Comparison of ENCODE assay signal across 24 mouse cellular contexts in the genomic region with DNA sequence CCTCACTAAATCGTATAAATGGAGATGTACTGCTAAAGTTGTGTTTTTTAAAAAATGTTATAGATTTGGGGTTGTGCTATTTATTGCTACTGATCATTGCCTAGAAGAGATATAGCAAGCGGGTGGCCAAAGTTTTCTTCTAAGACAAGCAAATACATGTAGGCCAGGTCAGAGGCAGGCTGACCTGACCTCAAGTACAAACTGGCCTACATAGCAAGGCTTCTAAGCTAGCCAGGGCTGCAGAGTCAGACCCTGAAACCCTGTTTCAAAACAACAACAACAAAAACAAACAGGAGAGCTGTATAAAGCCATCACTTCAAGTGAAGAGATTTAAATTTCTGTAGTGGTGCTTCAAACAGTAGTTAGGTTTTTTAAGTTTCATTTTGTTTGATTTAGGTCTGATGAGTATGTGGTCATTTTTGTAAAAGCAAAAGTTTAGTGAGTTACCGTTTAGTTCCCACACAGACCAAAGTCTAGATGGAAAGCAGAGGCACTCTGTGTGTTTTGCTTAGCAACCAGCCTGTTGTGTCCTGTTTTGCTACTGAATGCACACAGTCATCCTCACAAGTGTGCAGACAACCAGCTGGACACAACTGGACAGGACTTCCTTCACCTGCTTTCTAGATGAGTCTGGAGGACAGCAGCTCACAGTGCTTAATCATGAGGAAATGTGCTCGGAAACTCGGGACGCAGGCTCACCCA. TPM values are rescaled to one million over a fixed set of nuclear protein-coding genes. Genes with fewer than 3 reads are reported as not detected.
DNase-seq lines count a peak whose midpoint lies in the region; ATAC-seq and TF ChIP-seq lines count a peak whose summit lies in the region.
"Had no signal": no experiment of that assay in that cellular context is flagged by ENCODE, and none has a peak within 500 bp of the region (broad histone marks: within the 10 kb centered on the region; RNA-seq: fewer than 3 reads in every experiment).

No protein-coding gene starts in this region.

- H3K4me2 ChIP-seq in liver, embryonic 15.5 days = no peak overlapping the region
- H3K4me2 ChIP-seq: embryonic facial prominence, embryonic 13.5 days; hindbrain, embryonic 13.5 days had no signal

- no peak for TF ChIP-seq POLR2A in kidney, adult 2 months (IDR thresholded peaks at IDR 0.05; ENCODE audit: low read depth, low read length)
- TF ChIP-seq POLR2A in liver, adult 2 months (IDR thresholded peaks at IDR 0.05; ENCODE audit: extremely low read depth, insufficient read depth, low read length) = no peak

- H3K79me2 ChIP-seq in liver, adult 2 months (ENCODE audit: control insufficient read depth, insufficient read depth, low read length) = no peaks in the 10 kb centered on the region

- no peak overlapping the region; the same call in 1 of the 2 replicates for H3K27ac ChIP-seq in kidney, adult 2 months (ENCODE audit: insufficient read depth, low read depth, low read length)
- no peak overlapping the region for H3K27ac ChIP-seq in liver, adult 2 months (replicated peaks; ENCODE audit: insufficient read depth, low read depth, low read length)
- peak overlapping the region; percentile 77 for H3K27ac ChIP-seq in liver, embryonic 15.5 days (replicated peaks)
- H3K27ac ChIP-seq: embryonic facial prominence, embryonic 13.5 days; forebrain, embryonic 10.5 days; gastrocnemius, adult 2 months; heart, embryonic 10.5 days; hindbrain, embryonic 13.5 days had no signal

- ATAC-seq in liver, embryonic 15.5 days (ENCODE audit: insufficient read depth) = no peak
- ATAC-seq: activated CD4-positive, CD25-positive, alpha-beta regulatory T cell, adult 4 months; forebrain, embryonic 14.5 days; Patski had no signal

- no peaks in the 10 kb centered on the region for H3K4me1 ChIP-seq in kidney, adult 2 months (ENCODE audit: control insufficient read depth, insufficient read depth, low read length)
- H3K4me1 ChIP-seq in liver, adult 2 months (ENCODE audit: control insufficient read depth, insufficient read depth, low read length) = no peaks in the 10 kb centered on the region; the same call in none of the 2 replicates
- H3K4me1 ChIP-seq in liver, embryonic 15.5 days (replicated peaks) = peaks cover 24% of the 10 kb centered on the region
- H3K4me1 ChIP-seq: embryonic facial prominence, embryonic 13.5 days; forebrain, embryonic 10.5 days; heart, embryonic 10.5 days; hindbrain, embryonic 13.5 days had no signal

- peak; percentile 33 for DNase-seq in kidney, adult 2 months
- DNase-seq in kidney, postnatal 4 days = no peak
- peak; percentile 63 for DNase-seq in liver, adult 2 months (ENCODE audit: extremely low read depth, low read depth, low spot score)
- DNase-seq in liver = no peak
- DNase-seq in yolk sac, embryonic 10.5 days (ENCODE audit: low spot score) = peak; percentile 25
- no peak for DNase-seq in urinary bladder, postnatal 25 days (ENCODE audit: low spot score)
- DNase-seq: adrenal gland, postnatal 14 days; cerebellum, adult 18-20 months; cerebellum, adult 9-11 months; cerebellum, postnatal 36 days; gastrocnemius, adult 2 months; gastrocnemius, postnatal 36 days; heart, adult 18-20 months; heart, postnatal 10 days had no signal

- no peak overlapping the region for H3K9ac ChIP-seq in liver, adult 2 months (ENCODE audit: low read depth, low read length)
- no peak overlapping the region for H3K9ac ChIP-seq in liver, embryonic 15.5 days
- H3K9ac ChIP-seq: embryonic facial prominence, embryonic 13.5 days; hindbrain, embryonic 13.5 days had no signal

- H3K36me3 ChIP-seq in kidney, adult 2 months (ENCODE audit: control insufficient read depth, insufficient read depth, low read length) = peaks cover 2% of the 10 kb centered on the region; the same call in 1 of the 2 replicates
- peaks cover 22% of the 10 kb centered on the region for H3K36me3 ChIP-seq in liver, adult 2 months (ENCODE audit: control insufficient read depth, insufficient read depth, low read length)
- H3K36me3 ChIP-seq in liver, embryonic 15.5 days (replicated peaks) = peaks cover 28% of the 10 kb centered on the region

- no peaks in the 10 kb centered on the region for H3K27me3 ChIP-seq in kidney, adult 2 months (replicated peaks; ENCODE audit: control insufficient read depth, insufficient read depth, low read length)
- no peaks in the 10 kb centered on the region for H3K27me3 ChIP-seq in liver, adult 2 months (ENCODE audit: control insufficient read depth, insufficient read depth, low read length)
- H3K27me3 ChIP-seq in liver, embryonic 15.5 days = no peaks in the 10 kb centered on the region
- H3K27me3 ChIP-seq: CH12.LX; embryonic facial prominence, embryonic 13.5 days; hindbrain, embryonic 13.5 days; Patski had no signal

- 51% methylated on average over 6 of the region's 6 CpGs for WGBS in kidney, adult 2 months
- 58% methylated on average over 6 of the region's 6 CpGs for WGBS in liver, adult 2 months
- WGBS in liver, embryonic 15.5 days (ENCODE audit: insufficient replicate concordance) = 78% methylated on average over 6 of the region's 6 CpGs

- no peak overlapping the region for H3K4me3 ChIP-seq in kidney, adult 2 months (ENCODE audit: insufficient read depth, low read depth, low read length)
- H3K4me3 ChIP-seq in liver, adult 2 months (ENCODE audit: insufficient read depth, low read depth, low read length) = no peak overlapping the region
- no peak overlapping the region for H3K4me3 ChIP-seq in liver, embryonic 15.5 days (replicated peaks)
- H3K4me3 ChIP-seq: embryonic facial prominence, embryonic 13.5 days; forebrain, embryonic 10.5 days; gastrocnemius, adult 2 months; heart, embryonic 10.5 days; hindbrain, embryonic 13.5 days had no signal

- no peaks in the 10 kb centered on the region for H3K9me3 ChIP-seq in liver, embryonic 15.5 days (replicated peaks)
- H3K9me3 ChIP-seq: embryonic facial prominence, embryonic 13.5 days; forebrain, embryonic 10.5 days; heart, embryonic 10.5 days; hindbrain, embryonic 13.5 days had no signal

- no peak for TF ChIP-seq CTCF in kidney, adult 2 months (conservative IDR thresholded peaks at IDR 0.05; ENCODE audit: insufficient read depth, insufficient read length, low read depth, low read length)
- TF ChIP-seq CTCF in liver, adult 2 months (IDR thresholded peaks at IDR 0.05; ENCODE audit: low read depth, low read length) = no peak

RNA-seq across cellular contexts. Expression of a gene that starts 16.0 kb away (rescaled TPM):
- polyA plus RNA-seq in kidney, adult 2 months (2012; rRNA removed) = 3.5 and 4.2 TPM in 2 replicates
- 3.9 and 4.9 TPM in 2 replicates for total RNA-seq in liver, adult 2 months (2014; rRNA removed)
- polyA plus RNA-seq in liver, adult 2 months (2012; rRNA removed) = 1.6 and 1.8 TPM in 2 replicates
- polyA plus RNA-seq in liver, embryonic 15.5 days (2015; fragmentation: Nextera tagmentation; extraction: Ambion mirVana) = 10.1 and 10.6 TPM in 2 replicates

RNA-seq across cellular contexts. Expression of a gene that starts 57.8 kb away (rescaled TPM):
- polyA plus RNA-seq in kidney, adult 2 months (2012; rRNA removed) = 14.2 and 16.5 TPM in 2 replicates
- total RNA-seq in liver, adult 2 months (2014; rRNA removed) = 4.5 and 4.6 TPM in 2 replicates
- polyA plus RNA-seq in liver, adult 2 months (2012; rRNA removed) = 6.0 and 7.6 TPM in 2 replicates
- polyA plus RNA-seq in liver, embryonic 15.5 days (2015; fragmentation: Nextera tagmentation; extraction: Ambion mirVana) = 7.6 and 8.5 TPM in 2 replicates
- total RNA-seq: CH12.LX; hematopoietic stem cell, adult 5-6 weeks had no signal
- polyA plus RNA-seq: activated CD4-positive, CD25-positive, alpha-beta regulatory T cell, adult 4 months had no signal

Comparison
In these comparisons a context has a peak if more than half of its experiments do, and no peak if none do; other contexts are left out.
1. DNase-seq: peak in kidney, adult 2 months (single experiment), liver, adult 2 months (single experiment) and yolk sac, embryonic 10.5 days (single experiment); none in kidney, postnatal 4 days (0 of 2), liver (single experiment) and urinary bladder, postnatal 25 days (single experiment).